Mouse (Mus musculus) thymus, postnatal 25 days (tissue): ENCODE measurements at regions not wholly inside any gene's neighbourhood (a gene's known extent, or its start where the extent isn't known, plus 50 kb on each side); places are given as distances from the start of the nearest gene placed in this dataset.

Source experiments
- DNase-seq: peaks from one replicate; pipeline ENCODE4 v3.0.0; 2022

DNA sequence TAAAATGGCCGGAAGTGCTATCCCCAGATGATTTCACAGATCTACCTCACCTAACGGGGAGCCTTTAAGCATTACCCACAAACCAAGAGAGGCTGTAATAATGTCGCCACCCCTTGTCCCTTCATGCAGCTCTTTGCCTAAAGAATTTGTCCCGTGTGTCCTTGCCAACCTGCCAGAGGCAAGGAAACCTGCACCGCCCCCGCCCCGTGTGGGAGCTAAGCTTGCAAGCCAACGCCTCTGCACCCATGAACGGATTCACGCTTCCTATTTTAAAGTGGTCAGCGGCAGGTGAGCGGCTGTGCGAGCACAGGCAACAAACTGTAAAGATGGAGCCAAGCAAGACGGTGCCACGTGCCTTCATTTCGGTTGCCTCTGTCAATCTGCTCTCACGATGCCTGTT is 63.1 kb downstream of the Gm11011 start:
- no peak for DNase-seq

GRCm38 (mm10) chr2:169519941-169520340 is 67.6 kb downstream of the Gm11011 start:
- DNase-seq, result peak; percentile 22

GRCm38 (mm10) chr2:169515350-169515749 is 72.2 kb downstream of the Gm11011 start:
- DNase-seq, result peak; percentile 18

DNA sequence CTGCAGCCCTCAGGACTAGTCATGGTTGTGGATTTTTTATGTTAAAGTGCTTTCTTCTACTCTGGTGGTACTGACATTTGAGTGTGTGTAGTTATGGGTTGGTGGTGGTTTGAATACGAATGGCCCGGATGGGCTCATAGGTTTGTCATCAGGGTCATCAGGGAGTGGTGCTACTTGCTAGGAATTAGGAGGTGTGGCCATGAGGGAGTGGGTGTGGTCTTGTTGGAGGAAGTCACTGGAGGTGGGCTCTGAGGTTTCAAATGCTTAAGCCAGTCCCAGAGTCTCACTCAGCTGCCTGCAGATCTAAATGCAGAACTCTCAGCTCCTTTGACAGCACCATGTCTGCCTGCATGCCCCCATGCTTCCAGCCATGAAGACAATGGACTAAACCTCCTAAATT is 76.8 kb downstream of the Gm11011 start:
- DNase-seq, result no peak

DNA sequence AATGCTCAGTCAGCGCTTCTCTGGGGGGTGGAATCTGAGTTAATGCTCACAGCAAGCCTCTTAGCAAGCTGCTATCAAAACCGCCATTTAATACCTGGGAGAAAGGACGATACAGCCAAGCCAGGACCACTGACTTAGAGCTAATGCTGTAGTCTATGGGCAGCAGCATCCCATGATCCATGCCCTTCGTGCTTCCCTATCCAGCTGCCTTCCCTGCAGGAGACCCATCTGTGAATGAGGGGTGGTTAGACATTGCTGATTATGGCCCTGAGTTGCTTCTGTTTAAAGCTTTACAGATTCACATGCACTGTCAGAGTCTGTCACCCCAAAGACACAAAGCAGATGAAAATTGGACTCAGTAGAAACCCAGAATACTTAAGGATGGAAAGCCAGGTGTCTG is 78.1 kb downstream of the Gm11011 start:
- no peak for DNase-seq

DNA sequence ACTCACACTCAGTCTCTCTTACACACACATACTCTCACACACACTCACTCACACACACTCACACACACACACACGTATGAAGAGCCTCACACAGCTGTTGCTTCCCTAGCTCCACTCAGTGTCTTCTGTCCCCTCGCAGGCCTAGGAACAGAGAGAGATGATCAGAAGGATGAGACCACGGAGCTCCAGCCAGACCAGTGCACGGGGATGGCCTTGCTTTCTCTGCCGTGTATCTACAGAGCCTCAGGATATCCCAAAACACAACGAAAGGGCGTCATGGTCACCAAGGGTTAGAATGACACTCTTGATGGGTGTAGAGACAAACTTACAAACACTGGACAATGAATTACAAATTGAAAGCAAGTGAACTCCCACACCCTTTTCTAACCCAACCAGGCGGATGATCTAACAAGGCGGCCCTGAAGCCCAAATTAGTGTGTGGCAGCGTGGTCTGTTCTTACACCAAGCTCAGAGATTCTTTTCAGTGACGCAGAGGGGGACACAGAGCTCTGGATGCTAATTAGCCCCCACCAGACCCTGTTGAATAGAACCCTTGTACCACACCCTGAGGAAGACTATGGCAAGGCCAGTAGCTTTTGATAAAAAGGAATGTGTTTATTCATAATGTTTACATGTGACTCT is 83.0 kb downstream of the Gm11011 start:
- no peak for DNase-seq

DNA sequence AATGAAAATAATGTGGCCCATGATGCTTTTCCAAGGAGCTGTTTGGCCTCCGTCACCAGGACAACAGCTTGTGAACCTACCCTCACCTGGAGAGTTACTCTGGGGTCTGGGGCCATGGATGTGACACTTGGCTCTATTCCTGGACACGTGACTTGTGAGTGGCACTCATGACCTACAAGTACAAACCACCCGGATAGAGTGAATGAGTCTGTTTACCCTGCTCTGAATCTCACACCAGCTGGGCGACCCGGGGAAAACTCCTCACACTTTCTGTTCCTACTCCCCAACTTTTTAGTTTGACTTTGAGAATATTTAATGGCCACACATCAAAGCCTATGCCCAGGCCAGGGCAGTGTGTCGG is 84.0 kb downstream of the Gm11011 start:
- no peak for DNase-seq

GRCm38 (mm10) chr2:169502717-169503597 is 84.6 kb downstream of the Gm11011 start:
- DNase-seq, result no peak

DNA sequence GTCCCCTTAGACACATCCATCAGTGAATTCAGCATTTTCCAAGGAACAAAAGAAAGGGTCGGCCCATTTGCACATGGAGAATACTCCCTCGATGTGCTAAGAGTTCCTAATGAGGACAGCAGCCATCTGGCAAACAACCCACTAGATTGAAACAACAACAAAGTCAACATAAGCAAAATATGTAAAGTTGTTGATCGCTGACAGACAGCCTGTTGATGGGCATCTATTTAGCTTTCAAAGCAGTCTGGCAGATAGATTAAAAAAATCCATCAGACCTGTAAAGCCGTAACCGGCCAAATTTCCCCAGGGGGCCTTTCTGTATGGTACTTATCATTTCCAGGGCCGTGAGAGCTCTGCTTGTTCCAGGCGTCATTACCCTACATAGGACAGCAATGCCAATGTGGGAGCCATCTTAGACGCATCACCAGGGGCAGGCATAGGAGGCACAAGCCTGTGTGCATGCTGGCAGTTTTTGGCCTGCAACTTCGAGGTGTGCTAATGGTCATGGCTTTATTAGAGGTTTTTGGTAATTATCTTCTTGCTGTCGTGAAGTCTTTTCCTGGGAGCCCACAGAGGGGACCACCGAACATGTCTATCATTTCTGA is 85.7 kb downstream of the Gm11011 start:
- DNase-seq, result no peak

GRCm38 (mm10) chr2:169495368-169495767 is 92.2 kb downstream of the Gm11011 start:
- no peak for DNase-seq

DNA sequence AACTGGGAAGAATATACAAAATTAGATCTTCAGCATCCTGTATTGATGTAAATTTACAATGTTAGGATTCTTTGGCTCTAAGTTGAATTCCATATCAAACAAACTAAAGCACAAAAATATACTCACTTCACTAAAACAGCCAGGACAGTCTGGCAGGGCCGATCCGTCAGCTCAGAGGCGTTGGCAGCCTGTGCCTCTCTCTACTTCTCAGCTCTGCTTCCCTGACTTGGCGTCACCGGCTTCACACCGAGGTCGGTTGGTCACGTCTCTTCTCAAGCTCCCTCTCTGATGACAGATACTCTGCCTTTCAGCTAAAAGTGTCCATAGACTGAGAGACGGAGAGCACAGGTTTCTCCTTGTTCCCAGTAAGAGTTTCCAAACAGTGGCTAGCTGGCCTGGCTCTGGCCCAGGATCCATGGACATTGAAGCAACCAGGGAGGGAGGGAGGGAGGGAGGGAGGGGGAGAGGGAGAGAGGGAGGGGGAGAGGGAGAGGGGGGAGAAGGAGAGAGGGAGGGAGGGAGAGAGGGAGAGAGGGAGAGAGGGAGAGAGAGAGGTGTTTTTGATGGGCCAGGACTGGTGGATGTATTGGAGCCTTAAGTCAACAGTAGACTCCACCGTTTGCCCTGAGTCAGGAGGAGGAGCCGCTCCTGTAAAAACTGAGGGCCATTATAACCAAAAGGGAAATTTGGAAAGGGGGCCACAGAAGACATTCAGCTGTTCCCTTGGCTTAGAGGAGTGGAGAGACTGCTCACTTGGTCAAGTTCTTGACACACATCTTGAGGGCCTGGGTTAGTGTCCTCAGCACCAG is 92.8 kb downstream of the Gm11011 start:
- DNase-seq, result no peak

DNA sequence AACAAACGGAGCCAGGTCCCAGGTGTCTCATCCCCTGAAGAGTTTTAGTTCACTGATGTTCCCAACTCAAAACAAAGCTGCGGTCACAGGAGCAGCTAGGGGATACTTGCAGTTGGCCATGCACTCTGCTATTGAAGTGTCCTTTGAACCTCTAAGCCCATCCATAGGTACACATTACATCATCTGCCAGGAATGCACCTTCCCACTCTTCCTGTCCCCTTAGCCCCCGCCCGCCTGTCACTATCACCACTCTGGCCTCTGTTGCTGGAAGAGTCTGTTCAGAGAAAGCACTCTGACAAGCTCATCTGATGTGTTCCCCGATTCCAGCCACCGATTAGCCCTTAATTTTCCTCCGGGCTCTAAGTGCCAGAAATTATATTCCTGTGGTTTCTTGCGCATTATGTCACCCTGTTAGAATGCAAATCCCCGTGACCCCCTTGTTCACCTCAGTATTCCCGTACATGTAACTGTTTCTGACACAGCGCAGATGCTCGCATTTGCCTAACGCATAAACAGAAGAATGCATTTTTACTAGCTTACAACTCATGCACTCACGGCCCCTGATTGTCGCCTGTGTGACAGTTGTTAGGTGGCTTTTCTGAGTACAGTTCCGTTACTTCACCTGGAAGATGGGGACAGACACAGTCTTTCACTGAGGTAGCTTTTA is 93.8 kb downstream of the Gm11011 start:
- no peak for DNase-seq

DNA sequence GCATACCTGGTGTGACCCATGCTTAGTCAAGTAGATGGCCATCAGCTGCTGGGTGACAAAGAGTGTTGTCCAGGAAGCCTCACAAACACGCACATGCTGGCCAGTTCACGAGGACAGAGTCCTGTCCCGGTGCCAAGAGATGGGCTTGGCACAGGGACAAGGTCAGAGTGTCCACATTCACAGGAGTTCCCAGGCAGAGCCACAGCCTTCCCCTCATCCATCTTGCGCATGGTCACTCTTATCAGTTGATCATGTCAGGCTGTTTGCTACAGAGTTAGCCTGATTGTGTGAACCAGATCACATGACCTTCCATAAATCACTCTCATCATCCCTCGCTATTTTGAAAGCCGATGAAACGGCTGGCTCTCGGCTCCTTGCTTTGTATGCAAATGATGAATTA is 103.6 kb downstream of the Gm11011 start:
- no peak for DNase-seq

- DNase-seq, result no peak
These were observed 105.6 kb downstream of the Gm11011 start for GRCm38 (mm10) chr2:169481731-169482465.

DNA sequence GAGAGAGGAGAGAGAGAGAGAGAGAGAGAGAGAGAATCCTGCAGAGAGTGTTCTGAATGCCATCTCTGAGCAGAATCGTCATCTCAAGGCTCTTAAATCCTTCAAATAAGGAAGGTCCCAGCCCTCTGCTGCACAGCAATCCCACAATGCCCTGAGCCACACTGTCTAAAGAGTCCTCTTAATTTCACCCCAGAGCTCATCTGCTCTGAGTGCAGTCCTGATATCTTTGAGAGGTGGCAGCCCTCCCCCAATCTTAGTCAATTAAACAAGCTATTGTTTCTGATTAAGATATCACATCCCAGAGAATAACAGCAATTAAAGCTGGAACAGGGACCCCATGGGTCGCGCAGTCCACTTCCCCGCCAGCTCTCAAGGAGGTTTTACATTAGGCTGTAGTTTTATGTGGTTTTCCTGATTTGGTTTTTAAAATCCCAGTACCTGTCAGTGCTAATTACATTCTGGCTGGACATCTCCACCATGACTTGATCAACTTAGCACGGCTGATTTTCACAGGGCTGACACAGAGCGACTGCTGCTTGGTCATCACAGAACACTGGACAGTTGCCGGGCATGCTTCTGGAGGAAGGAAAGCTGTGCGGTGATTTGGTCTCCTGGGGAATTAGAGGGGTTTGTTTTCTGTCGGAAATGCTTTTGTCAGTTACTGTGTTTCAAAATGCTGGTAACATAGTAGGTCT is 113.0 kb downstream of the Gm11011 start:
- DNase-seq, result no peak

GRCm38 (mm10) chr2:169469538-169469937 is 118.0 kb downstream of the Gm11011 start:
- no peak for DNase-seq

GRCm38 (mm10) chr2:169467621-169468020 is 119.9 kb downstream of the Gm11011 start:
- DNase-seq, result no peak

DNA sequence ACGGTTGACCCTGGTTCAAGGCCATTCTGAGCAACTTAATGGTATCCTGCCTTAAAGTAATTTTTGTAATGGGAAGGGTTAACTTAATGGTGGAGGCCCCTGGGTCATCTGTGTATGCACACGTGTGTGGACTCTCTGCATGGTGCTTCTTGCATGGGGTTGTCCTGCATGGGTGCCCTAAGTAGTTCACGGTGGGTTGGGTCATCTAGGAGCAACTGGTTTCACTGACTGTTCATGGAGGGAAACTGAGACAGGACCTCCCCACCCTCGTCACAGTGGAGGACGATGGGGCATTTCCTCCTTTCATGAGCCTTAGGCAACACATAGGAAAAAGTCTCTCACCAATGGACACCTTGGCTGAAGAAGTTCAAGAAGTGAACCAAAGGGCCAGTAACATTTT is 123.4 kb downstream of the Gm11011 start:
- DNase-seq, result no peak

GRCm38 (mm10) chr2:169461491-169462039 is 126.0 kb downstream of the Gm11011 start:
- no peak for DNase-seq

- DNase-seq, result no peak
These were observed 134.6 kb downstream of the Gm11011 start for GRCm38 (mm10) chr2:169452956-169453355.

DNA sequence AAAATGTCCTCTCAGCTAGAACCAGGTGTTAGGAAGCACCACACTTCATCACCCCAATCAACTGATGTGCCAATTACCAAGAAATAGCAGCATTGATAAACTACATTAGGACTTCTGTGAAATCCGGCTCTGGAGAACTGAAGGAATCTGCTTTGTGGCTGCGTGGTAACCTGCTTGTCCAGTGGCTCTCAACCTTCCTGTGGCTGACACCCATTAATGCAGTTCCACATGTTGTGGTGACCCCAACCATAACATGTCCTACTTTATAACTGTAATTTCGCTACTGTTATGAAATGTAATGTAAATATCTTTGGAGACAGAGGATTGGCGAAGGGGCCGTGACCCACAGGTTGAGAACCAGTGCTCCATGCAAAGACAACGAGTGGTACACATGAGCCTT is 136.7 kb downstream of the Gm11011 start:
- no peak for DNase-seq
